Mouse (Mus musculus) kidney, postnatal 36 days (tissue): ENCODE data around the gene Axin1.
"Not testable (repeated sequence)": the region's sequence is repeated elsewhere in the genome, so short reads cannot be mapped to it uniquely, and the experiment has no call there.

Experiments
- DNase-seq, 2 experiments: peaks; one replicate each; pipeline ENCODE4 v3.0.0; 2021 to 2022; ENCODE audit warnings: mixed read lengths in 2 of 2

Gene Axin1

GRCm38 (mm10) chr17:26122431-26123140 is 15.9 kb upstream of the Axin1 start:
- peak in 1 of 2 experiments; percentile 20 for DNase-seq

GRCm38 (mm10) chr17:26123267-26123684 is 15.2 kb upstream of the Axin1 start, which contains the start of gene Mrpl28:
Gene Mrpl28, plus strand, starts transcription at chr17:26123500.
- peak; percentile 97 to 98 for DNase-seq

- no peak for DNase-seq
Measured at GRCm38 (mm10) chr17:26124560-26124959, 13.9 kb upstream of the Axin1 start.

GRCm38 (mm10) chr17:26125226-26125625 is 13.3 kb upstream of the Axin1 start:
- DNase-seq = no peak

GRCm38 (mm10) chr17:26131062-26131732 is 7.3 kb upstream of the Axin1 start:
- DNase-seq = no peak

GRCm38 (mm10) chr17:26131856-26132853 is 6.3 kb upstream of the Axin1 start:
- no peak for DNase-seq

DNA sequence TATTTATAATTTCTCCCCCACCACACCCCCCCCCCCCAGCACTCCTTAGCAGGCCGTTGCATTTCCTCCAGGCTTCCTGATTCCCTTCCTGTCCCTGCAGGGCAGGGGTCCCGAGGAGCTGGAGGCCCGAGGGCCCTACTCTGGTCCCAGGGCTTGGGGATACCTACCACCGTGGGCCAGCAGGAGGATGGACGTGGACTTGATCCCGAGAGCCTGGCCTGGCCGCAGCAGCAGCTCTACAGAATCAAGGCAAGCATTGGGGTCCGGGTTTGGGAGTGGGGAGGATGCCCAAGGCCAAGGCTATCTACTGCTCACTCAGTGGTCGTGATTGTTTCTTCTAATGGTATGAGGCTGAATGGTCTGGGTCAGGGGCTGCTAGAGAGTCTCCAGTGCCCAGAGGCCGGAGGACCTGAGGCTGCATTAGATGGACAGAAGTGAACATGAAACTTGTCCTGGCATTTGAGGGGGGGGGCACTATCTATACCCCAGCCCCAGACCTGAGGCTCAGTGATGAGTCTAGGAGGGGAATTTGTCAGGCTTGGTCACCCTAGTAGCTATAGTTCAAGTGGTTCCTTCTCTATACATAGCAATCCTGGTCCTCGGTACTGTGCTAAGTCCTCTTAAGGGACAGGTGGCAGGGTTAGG is 1.3 kb upstream of the Axin1 start:
- DNase-seq = no peak

DNA sequence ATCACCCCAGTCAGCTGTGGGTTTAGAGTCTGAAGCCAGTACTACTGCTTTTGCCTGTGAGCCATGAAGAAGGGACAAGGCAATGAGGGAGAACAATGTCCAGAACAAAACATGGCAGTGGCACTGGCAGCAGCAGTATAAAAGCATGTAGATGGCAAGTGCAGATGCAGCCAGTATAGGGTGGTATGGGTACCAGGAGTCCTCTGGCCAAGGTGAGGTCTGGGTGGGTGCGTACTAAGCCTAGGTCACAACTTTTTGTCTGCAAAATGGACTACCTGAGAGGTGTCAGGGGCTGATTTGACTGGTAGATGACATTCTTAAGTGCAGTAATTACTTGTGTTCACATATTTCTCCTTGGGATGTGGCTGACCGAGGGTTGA is 747 bp upstream of the Axin1 start:
- DNase-seq = no peak

DNA sequence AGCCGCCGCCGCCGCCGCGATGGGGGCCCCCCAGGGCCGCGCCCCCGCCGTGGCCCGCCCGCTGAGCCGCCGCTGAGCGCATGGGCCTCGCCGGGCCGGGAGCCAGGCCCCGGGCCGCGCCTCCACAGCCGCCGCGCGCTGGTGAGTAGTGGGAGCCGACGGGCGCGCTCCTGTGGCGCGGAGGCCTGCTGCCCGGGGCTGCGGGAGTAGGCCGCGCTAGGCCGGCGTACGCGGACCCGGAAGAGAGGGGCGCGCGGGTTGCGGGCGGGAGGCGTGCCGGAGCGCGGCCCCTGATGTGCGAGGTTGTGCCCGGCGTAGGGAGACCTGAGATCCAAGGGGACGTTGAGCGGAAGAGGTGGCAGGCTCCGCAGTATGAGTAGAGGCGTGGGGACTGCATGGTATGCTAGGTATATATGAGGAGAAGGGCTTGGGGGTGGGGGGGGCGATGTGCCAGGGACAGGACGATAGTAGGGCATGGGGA is 453 bp downstream of the Axin1 start:
- DNase-seq = peak; percentile 44 to 76

GRCm38 (mm10) chr17:26142796-26143195 is 4.3 kb downstream of the Axin1 start:
- DNase-seq = no peak

DNA sequence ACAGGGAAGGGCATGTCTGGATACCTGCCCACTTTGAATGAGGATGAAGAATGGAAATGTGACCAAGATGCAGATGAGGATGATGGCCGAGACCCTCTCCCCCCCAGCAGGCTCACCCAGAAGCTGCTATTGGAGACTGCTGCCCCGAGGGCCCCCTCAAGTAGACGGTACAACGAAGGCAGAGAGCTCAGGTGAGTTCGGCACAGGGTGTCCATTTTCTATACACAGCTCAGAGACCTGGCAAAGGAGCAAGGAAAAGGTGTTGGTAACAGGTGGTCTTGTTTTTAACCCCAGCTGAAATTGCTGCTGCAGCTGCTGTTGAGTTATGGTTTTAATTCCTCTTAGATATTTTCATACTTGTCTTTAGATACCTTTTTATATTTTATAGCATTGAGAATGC is 4.9 kb downstream of the Axin1 start:
- DNase-seq = no peak

- no peak for DNase-seq
Measured at GRCm38 (mm10) chr17:26149056-26149455, 10.6 kb downstream of the Axin1 start.

DNA sequence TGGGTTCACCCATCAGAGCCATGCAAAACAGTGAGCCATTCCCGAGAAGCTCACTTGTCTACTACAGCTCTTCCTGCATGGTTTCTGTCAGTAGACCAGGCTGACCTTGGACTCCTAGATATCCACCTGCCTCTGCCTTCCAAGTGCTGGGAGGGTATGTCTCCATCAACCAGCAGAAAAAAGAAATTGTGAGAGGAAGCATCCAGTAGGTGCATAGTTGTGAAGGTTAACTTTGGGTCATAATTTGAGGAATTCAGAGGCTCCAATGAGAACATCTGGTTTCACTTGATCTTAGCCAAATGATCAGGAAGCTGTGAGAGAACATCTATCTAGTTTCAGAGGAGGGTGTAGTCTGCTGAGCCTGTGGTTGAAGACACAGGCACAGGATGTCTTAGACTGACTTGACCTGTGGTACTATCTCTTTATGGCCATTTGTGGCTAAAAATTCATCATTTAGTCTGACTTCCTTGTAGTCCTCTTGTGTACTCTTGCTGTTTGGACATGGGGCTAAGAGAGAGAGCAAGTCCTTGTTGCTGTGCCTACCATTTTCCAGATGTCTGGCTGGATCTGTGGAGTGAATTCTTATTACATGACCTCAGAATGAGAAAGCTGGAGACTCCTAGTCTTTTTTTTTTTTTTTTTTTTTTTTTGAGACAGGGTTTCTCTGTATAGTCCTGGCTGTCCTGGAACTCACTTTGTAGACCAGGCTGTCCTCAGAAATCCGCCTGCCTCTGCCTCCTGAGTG is 13.6 kb downstream of the Axin1 start:
- no peak for DNase-seq

DNA sequence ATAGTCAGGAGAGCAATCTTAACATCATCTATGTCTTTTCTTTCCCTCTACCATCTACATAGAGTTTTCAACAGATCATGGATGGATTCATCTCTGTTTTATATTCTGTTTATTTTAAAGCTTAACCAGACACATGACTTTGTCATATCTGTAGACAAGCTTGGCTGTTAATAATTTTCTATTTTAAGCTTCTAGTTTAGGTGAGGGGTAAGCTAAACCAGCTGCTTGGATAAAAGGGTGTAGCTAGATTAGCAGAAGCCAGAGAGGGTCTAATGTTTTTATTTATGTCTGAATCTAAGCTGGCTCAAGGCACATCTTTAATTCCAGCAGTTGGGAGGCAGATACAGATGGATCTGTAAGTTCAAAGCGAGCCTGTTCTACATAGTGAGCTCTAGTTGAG is 24.2 kb downstream of the Axin1 start:
- no peak for DNase-seq

DNA sequence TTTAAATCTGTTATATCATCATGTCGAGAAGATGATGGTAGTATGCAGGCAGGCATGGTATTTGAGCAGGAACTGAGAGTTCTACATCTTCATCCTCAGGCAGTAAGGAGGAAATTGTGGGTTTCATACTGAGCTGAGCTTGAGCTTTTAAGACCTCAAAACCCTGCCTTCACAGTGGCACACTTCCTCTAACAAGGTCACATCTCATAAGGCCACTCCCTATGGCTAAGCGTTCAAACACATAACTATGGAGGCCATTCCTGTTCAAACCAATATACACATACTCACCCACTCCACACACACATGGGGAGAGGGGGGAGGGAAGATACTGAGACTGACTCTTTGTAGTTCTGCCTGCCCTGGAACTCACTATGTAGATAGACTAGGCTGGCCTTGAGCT is 29.6 kb downstream of the Axin1 start:
- no peak for DNase-seq

DNA sequence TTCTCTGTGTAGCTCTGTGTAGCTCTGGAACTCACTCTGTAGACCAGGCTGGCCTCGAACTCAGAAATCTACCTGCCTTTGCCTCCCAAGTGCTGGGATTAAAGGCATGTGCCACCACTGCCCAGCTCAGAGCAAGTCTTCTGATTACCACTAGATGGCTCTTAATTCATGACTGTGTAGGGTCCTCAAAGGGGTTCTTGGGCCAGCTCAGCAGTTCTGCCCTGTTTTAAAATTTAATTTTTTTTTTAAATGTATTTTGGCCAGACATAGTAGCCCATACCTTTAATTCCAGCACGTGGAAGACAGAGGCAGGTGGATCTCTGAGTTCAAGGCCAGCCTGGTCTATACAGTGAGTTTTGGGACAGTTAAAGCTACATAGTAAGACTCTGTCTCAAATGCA is 36.8 kb downstream of the Axin1 start:
- DNase-seq = not testable (repeated sequence)

GRCm38 (mm10) chr17:26178611-26179010 is 40.1 kb downstream of the Axin1 start:
- no peak for DNase-seq

DNA sequence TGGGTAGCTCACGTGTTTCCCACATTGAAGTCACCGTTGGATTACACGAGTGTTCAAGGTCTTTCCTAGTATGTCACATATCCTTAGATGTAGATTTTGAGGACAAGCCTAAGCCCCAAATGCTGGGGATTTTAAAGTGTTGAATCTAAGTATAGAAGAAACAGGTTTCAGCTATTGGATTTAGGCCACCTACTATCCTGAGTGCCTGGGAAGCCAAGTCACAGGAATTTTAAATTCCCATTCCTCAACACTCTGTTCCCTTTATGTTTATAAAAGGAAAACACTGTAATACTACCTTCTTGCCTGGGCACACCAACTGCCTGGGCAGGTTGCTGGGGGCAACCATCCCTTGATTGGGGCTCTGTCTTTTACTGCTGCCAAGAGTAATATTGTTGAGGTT is 42.7 kb downstream of the Axin1 start:
- no peak for DNase-seq

- DNase-seq = no peak
Measured at GRCm38 (mm10) chr17:26187592-26187991, 49.1 kb downstream of the Axin1 start.

- peak in 1 of 2 experiments; percentile 56 for DNase-seq
Measured at GRCm38 (mm10) chr17:26188091-26188805, 49.8 kb downstream of the Axin1 start.

- DNase-seq = not testable (repeated sequence)
Measured at GRCm38 (mm10) chr17:26191486-26191885, 53.0 kb downstream of the Axin1 start.
